Mouse (Mus musculus) mature B cell (primary cell): ENCODE measurements around the gene Olfr44.

Experiments
- in situ Hi-C: fragments of 300-500 bp; cut with MboI; formaldehyde crosslinking; loops from 2 replicates; pipeline ENCODE4 v1.14.3; 2019

Gene Olfr44

GRCm38 (mm10) chr9:39493895-39494294 lies at the start of gene Olfr44:
Olfr44 (minus strand) TSS chr9:39493995.
- in situ Hi-C loops: no loop called here

- in situ Hi-C loops: no loop called here
Observed at GRCm38 (mm10) chr9:39523616-39524285, 30.0 kb upstream of the Olfr44 start.

GRCm38 (mm10) chr9:39518595-39518994 lies 24.8 kb upstream of the Olfr44 start:
- in situ Hi-C loops: no loop called here

GRCm38 (mm10) chr9:39515531-39515930 lies 21.7 kb upstream of the Olfr44 start, which contains the start of gene Olfr957:
Olfr957 (minus strand) TSS chr9:39515809.
- in situ Hi-C loops: no loop called here

GRCm38 (mm10) chr9:39509412-39509811 lies 15.6 kb upstream of the Olfr44 start:
- in situ Hi-C loops: no loop called here

GRCm38 (mm10) chr9:39508998-39509397 lies 15.2 kb upstream of the Olfr44 start:
- in situ Hi-C loops: no loop called here

- in situ Hi-C loops: no loop called here
Observed at GRCm38 (mm10) chr9:39471844-39472243, 22.0 kb downstream of the Olfr44 start, which contains the start of gene Olfr955. Olfr955 (minus strand) TSS chr9:39471944.

GRCm38 (mm10) chr9:39456401-39456800 lies 37.4 kb downstream of the Olfr44 start, which contains the start of gene Olfr954:
Olfr954 (plus strand) TSS chr9:39456701.
- in situ Hi-C loops: no loop called here
